Mouse (Mus musculus) mesoderm, embryonic 11.5 days (tissue): ENCODE measurements around the gene Sema6b.
"Not testable (repeated sequence)": the region's sequence is repeated elsewhere in the genome, so short reads cannot be mapped to it uniquely, and the experiment has no call there.

Source experiments
- DNase-seq: peaks from one replicate; pipeline ENCODE4 v3.0.0-alpha.2; 2012; ENCODE audit warnings: low read depth, low spot score

Sema6b gene

GRCm38 (mm10) chr17:56092312-56092711, 47.8 kb downstream of the Sema6b start:
- no peak for DNase-seq

DNA sequence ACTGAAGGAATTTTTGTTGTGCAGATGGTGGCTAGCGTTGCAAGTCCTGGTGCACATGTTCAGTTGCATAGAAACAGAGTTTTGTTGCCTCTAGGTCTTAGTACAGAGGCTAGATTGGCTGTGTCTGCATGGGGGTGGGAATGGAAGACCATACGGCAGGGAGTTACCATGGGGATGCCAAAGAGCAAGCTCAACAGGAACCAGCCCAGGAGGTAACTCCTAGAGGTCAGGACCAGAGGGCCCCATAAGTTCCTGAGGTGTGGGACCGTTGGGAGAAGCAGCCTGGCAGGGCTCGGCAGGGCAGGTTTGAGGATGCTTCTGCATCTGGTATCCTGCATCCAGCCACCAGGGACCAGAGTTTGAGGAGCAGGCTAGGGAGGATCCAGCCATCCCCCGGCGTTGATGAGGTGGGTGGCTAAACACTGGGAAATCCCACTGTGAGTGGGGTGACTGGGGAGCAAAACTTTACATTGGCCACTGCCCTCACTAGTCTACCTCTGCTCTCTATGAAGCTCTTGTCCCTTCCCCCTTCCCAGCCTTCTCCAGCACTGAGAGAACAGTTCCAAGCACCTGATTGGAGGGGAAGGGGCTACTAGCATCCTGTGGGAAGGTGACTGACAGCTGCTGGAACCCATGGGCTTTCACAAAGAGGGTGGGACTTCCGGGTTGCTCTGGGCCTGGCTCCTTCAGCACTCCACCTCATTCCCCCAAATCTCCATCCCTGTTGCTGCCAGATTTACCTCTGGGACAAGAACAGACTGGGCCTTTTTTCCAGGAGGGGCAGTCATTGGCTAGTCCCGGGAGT, 59.2 kb downstream of the Sema6b start:
- DNase-seq: peak; percentile 88

DNA sequence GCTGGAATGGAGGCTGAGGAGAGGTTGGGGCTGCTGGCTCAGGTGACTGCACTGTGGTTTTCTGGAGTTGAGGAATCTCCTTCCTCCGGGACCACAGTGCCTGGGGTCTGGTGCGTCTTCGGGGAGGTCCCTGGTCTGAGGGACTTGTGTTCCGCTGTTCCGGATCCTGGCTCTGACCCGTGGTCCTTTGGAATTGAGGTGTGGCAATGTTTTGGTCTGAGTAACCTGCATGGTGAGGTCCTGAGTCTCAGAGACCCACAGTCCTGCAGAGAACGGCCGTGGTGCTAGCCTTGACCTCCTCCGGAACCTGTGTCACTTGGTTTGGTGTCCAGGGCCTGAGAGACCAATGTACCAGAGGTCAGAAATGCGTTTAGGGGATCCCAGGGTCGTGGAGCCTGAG, 60.2 kb downstream of the Sema6b start:
- no peak for DNase-seq

- peak; percentile 100 for DNase-seq
Observed at GRCm38 (mm10) chr17:56078880-56079795, 61.0 kb downstream of the Sema6b start, which contains the start of gene Hdgfl2. Gene Hdgfl2, plus strand, starts transcription at chr17:56079634.

DNA sequence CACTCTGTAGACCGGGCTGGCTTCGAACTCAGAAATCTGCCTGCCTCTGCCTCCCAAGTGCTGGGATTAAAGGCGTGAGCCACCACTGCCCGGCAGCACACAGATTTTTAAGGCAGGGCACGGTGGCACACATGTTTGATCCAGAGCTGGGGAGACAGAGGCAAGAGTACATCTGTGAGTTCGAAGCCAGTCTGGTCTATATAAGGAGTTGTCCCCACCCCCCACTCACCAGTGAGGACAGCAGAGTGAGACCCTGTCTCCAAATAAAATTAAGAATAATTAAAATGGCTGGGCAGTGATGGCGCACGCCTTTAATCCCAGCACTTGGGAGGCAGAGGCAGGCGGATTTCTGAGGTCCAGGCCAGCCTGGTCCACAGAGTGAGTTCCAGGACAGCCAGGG, 61.8 kb downstream of the Sema6b start:
- not testable (repeated sequence) for DNase-seq

DNA sequence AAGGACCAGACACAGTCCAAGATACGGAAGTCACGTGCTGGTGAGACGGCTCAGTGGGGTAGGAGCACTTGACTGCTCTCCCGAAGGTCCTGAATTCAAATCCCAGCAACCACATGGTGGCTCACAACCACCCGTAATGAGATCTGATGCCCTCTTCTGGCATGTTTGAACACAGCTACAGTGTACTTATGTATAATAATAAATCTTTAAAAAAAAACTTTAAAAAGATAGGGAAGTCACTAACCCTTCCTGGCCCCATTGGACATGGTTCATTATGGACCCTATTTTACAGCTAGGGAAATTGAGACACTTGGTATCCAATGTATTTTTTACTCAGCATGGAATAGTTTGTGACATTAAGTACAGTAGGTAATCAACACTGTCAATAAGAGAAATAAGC, 62.6 kb downstream of the Sema6b start:
- DNase-seq: no peak

- DNase-seq: peak; percentile 96
Observed at GRCm38 (mm10) chr17:56074827-56075208, 65.3 kb downstream of the Sema6b start, which contains the start of gene Ubxn6. Gene Ubxn6, minus strand, starts transcription at chr17:56075028.

- peak; percentile 89 for DNase-seq
Observed at GRCm38 (mm10) chr17:56074097-56074826, 65.9 kb downstream of the Sema6b start.
